Mouse (Mus musculus) embryonic fibroblast, embryonic 13.5 days (primary cell): Measurements from ENCODE around the gene A830005F24Rik.

Experiments used
- CTCF ChIP-seq: IDR thresholded peaks from 2 replicates; pipeline ENCODE4 v1.5.1; 2011; ENCODE audit warnings: mild to moderate bottlenecking, control low read depth, low read length, moderate library complexity, borderline replicate concordance; ENCODE audit not compliant: insufficient read depth
- POLR2A ChIP-seq: IDR thresholded peaks from 2 replicates; pipeline ENCODE4 v1.6.1; 2011; ENCODE audit warnings: low read depth, mild to moderate bottlenecking, control low read depth, low read length, moderate library complexity

DNA sequence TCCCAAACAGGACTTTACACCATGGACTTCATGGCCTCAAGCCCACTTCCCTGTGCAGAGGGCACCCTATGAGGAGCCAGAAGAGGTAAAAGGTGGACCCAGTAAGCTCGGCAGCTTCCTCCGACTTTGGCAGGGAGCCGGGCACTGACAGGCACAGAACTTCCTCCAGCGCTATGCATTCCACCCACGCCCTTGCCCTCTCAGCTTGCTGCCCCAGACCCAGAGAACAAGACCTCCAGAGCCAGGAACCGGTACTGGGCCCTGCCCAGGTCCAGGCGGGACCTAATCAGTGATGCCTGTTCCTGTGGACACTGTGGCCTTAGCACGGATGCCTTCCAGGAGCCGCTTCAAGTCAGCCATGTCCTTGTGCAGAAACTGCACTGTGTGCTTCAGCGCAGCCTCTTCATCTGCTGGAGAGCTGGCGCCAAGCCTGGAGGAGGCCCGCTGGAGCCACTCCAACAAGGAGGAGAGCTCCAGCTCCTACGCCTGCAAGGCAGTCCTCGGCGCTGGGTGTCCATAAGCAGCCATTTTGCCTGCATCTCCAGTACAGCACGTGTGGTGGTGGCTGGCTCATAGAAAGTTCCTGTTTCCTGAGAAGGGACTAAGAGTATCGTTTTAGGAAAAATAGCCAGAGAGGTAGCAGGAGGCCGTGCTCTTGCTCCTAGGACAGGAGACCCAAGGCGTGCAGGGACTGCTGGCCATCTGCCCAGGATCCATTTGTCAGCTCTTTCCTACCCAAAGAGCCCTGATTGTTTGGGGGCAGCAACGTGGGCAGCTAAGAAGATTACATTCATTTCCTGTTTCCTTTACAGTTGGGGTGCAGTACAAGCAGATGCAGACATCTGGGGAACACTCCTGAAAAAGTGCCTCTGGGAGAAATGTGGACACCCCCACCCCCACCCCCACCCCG, 39.1 kb downstream of the A830005F24Rik start:
- TF ChIP-seq POLR2A (peak; percentile 75), CTCF (no peak)
